ENCODE assay signal across 13 mouse cellular contexts in genomic region chr6:96244320-96244719, GRCm38 (mm10).
DNase-seq lines count a peak whose midpoint lies in the region; ATAC-seq lines count a peak whose summit lies in the region.
"Had no signal": no experiment of that assay in that cellular context is flagged by ENCODE, and none has a peak within 500 bp of the region (broad histone marks: within the 10 kb centered on the region; RNA-seq: fewer than 3 reads in every experiment).

No protein-coding gene starts in this region.

- DNase-seq in frontal cortex, adult 2 months (ENCODE audit: extremely low spot score in 1 of 2, low spot score in 1 of 2) = peak; percentile 82 to 87
- peak; percentile 83 to 92 for DNase-seq in layer of hippocampus, adult 18-20 months (ENCODE audit: low spot score in 2 of 2)
- DNase-seq in left cerebral cortex, adult 8-10 months (ENCODE audit: low spot score in 2 of 2) = peak; percentile 9 to 87
- peak; percentile 69 for DNase-seq in right cerebral cortex, postnatal 25 days
- DNase-seq in liver = no peak
- DNase-seq: cerebellum, postnatal 10 days; gastrocnemius, postnatal 10 days; heart, postnatal 36 days; kidney, postnatal 36 days; lung, embryonic 14.5 days; thymus, postnatal 25 days had no signal

- ATAC-seq in cerebellum, adult (ENCODE audit: insufficient number of reproducible peaks, low FRiP score, low TSS enrichment) = no peak
- ATAC-seq in megakaryocyte, adult 5-6 weeks (ENCODE audit: poor library complexity, severe bottlenecking) = no peak
